Mouse (Mus musculus) heart, postnatal 4 days (tissue): ENCODE results near the gene Med29. TPM values are rescaled to one million over a fixed set of nuclear protein-coding genes. Genes with fewer than 3 reads are reported as not detected.
A peak's percentile ranks its signal among the peaks of the same experiment; 100 is the strongest.

Source experiments
- DNase-seq: peaks from one replicate; pipeline ENCODE4 v3.0.0; 2021
- total RNA-seq, 2 experiments: library from RNA; stranded (reverse); gene quantifications; 2 replicates each; pipeline ENCODE4 v1.2.3; 2021

Gene Med29
- total RNA-seq, 2 experiments from 2014 or later = 22.9 to 24.5 TPM

DNA sequence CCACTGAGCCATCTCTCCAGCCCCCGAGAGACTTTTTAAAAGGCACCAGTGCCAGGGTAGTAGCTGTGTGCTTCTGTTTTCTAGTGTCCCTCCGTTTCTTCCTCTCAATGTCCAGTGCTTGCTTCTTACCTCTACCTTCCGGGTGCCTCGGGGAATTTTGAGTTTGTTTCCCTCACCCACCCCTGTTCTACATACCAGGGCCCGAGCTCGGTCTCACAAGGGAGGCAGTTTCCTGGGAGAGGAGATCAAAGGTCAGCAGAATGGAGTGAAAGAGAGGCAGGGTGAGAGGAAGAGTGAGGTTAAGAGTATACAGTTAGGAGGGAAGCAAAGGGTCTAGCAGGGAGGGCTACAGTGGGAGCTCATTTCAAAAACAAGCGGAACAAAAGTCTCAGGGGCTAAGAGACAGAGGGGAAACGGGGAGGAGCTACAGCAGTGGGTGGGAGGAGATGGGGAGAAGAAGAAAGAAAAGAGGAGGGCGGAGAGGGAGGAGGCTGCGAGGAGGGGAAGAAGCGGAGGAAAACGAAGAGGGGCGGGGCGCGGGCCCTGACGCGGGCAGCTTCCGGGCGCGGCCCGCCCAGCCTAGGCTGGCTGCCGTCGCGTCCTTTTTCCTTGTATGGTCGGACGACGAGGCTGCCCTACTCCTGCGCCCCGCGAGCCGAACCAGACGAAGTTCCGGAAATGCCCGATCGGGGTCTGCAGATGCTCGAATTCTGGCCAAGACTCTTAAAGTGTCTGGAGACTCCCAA is 17.2 kb downstream of the Med29 start:
- peak; percentile 94 for DNase-seq

GRCm38 (mm10) chr7:28374647-28375046 is 17.9 kb downstream of the Med29 start:
- DNase-seq = no peak

- DNase-seq = no peak
These were observed 18.5 kb downstream of the Med29 start for GRCm38 (mm10) chr7:28373891-28374495.

DNA sequence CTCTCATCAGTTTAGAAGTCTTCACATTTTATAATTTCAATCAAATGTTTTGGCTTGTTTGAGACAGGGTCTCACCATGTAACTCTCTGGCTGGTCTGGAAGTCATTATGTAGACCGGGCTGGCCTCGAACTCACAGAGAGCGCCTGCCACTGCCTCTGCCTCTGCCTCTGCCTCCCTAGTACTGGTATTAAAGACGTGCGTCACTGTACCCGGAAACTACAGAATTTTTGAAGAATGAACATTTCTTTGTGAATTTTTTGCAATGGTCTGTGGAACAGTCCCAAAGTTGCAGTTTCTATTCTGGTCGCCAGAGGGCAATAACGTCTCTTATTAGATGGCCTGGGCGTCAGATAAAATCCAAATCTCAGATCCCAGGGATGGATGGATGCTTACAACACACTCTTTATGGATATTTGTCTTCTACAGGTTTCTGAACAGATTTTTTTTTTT is 19.4 kb downstream of the Med29 start:
- peak; percentile 88 for DNase-seq

GRCm38 (mm10) chr7:28372251-28373108 is 20.0 kb downstream of the Med29 start, which contains the start of gene Plekhg2:
Plekhg2 (minus strand) TSS chr7:28372599.
- peak; percentile 99 for DNase-seq

GRCm38 (mm10) chr7:28371514-28371989 is 21.0 kb downstream of the Med29 start:
- DNase-seq = peak; percentile 87

DNA sequence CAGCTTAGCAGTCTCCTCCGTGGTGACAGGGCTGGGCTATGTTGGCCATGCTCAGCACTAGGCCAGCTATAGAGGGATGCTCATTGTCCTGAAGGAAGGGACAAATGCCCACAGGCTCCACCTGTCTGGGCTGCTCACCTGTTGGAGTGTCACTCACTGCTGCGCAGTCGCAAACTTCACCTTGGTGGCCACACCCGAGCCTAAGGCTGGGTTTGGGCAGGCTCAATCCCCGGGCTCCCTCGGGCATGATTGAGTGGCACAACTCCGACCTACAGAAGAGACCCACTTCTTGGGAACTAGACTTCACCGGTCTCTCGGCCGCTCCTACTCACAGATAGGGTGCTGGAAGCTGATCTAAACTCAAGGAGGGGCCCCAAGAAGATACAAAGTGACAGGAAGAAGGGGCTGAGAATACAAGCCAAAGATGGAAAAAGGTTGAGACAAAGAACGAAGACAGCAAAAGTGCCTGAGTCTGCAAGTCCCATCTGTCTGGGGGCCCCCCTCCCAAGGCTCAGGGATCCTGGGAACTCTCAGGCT is 21.5 kb downstream of the Med29 start:
- no peak for DNase-seq

GRCm38 (mm10) chr7:28370051-28370450 is 22.5 kb downstream of the Med29 start:
- no peak for DNase-seq

- DNase-seq = no peak
These were observed 24.1 kb downstream of the Med29 start for GRCm38 (mm10) chr7:28368276-28368920.

GRCm38 (mm10) chr7:28367663-28368275 is 24.7 kb downstream of the Med29 start:
- DNase-seq = no peak

DNA sequence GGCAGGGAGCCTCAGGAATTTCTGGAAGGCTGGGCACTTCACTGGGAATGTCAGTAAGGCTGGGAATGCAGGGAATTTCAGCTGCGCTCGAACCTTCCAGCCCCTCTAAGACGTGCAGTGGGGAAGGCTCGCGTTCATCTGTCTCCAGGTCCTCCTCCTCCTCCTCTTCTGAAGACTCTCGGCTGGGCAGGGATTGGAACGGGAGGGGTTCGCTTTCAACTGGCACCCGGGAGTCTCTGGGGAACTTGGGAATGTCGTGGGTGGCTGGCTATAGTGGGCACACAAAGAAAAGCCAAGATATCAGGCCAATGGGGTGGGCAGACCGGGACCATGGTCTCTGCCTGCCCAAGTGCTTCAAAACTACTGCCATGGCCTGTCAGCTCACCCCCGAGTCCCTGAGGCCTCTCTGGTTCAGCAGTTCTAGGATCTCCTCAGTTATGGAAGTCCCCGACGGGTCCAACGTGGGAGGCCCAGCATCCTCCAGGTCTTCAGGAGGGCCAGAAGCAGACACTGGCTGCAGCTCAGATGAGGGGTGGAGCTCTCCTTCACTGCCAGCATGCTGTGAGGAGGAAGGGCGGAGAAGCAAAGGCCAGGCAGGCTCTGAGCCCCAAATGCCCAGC is 30.0 kb downstream of the Med29 start:
- no peak for DNase-seq

DNA sequence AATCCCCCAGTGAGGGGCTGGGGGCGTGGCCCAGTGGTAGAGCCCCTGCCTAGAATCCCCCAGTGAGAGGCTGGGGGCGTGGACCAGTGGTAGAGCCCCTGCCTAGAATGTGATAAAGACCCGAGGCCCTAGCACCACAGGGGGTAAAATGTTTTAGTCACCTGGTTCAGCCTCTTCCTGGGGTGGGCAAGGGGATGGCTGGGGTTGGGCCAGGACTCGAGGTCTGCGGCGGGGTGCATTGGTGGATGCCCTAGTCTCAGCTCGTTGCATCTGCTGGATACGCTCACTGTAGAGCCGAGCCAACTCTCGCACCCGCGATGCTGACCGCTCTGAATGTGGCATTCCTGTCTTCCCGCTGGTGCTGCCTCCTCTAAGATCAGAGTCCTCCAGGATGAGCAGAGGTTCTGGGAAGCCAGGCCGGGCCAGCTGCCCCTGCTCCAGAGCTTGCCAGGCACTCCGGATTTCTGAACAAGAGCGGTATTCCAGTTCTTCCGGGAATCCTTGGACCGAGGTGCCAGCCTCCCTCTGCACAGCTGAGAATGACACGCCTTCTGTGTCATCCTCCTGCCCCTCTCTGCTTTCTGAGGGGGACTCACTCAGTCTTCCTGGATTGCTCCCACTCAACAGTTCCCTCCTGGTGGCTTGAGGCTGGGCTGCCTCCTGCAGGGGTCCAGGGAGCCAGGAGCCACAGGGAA is 30.7 kb downstream of the Med29 start:
- no peak for DNase-seq

DNA sequence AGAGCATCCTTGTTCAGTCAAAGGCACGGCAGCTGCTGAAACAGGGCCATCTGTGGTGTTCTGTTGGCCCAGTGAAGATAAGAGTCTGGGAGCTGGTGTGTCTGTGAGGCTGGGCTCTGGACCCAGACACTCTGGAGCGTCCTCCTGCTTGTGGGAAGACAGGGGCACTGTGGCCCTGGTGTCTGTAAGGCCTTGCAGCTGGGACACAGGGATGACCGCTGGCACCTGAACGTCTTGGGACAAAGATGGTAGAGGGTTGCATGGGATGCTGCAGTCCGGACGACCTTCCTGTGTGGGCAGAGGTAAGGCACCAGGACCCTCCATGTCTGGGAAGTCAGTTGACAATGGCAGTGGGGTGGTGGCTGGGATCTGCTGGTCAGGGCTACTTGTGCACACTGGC is 32.2 kb downstream of the Med29 start:
- DNase-seq = no peak

GRCm38 (mm10) chr7:28359854-28360253 is 32.7 kb downstream of the Med29 start:
- DNase-seq = no peak

DNA sequence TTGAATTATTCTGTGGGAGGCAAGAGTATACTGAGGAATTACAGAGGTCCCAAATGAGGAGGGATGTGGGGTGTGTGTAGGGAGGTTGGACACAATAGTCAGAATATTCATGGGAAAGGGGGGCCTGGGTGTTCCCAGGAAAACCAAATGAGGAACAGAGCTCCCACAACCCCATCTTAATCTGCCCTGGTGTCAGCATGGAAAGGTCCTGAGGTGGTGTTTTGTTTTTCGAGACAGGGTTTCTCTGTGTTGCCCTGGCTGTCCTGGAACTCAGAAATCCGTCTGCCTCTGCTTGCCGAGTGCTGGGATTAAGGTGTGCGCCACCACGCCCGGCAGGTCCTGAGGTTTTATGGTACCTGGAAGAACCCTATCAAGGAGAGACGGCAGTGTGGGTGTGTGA is 34.1 kb downstream of the Med29 start:
- no peak for DNase-seq

GRCm38 (mm10) chr7:28357984-28358383 is 34.5 kb downstream of the Med29 start:
- no peak for DNase-seq

- peak; percentile 80 for DNase-seq
These were observed 35.5 kb downstream of the Med29 start for GRCm38 (mm10) chr7:28356981-28357380.

- DNase-seq = no peak
These were observed 37.3 kb downstream of the Med29 start for GRCm38 (mm10) chr7:28355221-28355620.

GRCm38 (mm10) chr7:28354596-28354995 is 37.9 kb downstream of the Med29 start:
- DNase-seq = no peak

GRCm38 (mm10) chr7:28354113-28354581 is 38.4 kb downstream of the Med29 start:
- DNase-seq = no peak
